Mouse (Mus musculus) limb, embryonic 15.5 days (tissue): ENCODE results near the gene Gm3839. TPM values are rescaled to one million over a fixed set of nuclear protein-coding genes. Genes with fewer than 3 reads are reported as not detected.
A peak's percentile ranks its signal among the peaks of the same experiment; 100 is the strongest.
"Not testable (repeated sequence)": the region's sequence is repeated elsewhere in the genome, so short reads cannot be mapped to it uniquely, and the experiment has no call there.

ENCODE experiments used
- ATAC-seq: fragments of 200-750 bp; cut with Nextera tagmentation; 2 replicates; pipeline ENCODE4 v1.8.0; 2017; ENCODE audit warnings: low read depth, moderate TSS enrichment; ENCODE audit not compliant: insufficient number of reproducible peaks, low FRiP score, low TSS enrichment
- H3K27ac ChIP-seq: fragments of 300-500 bp; sonication (generic); 2 replicates; pipeline ENCODE4 v1.5.1; 2015; ENCODE audit warnings: moderate library complexity, mild to moderate bottlenecking, inconsistent platforms
- H3K27me3 ChIP-seq: fragments of 300-500 bp; sonication (generic); 2 replicates; pipeline ENCODE4 v1.6.1; 2015; ENCODE audit warnings: inconsistent platforms
- H3K36me3 ChIP-seq: fragments of 300-500 bp; sonication (generic); 2 replicates; pipeline ENCODE4 v1.6.1; 2015; ENCODE audit warnings: inconsistent platforms
- H3K4me1 ChIP-seq: fragments of 300-500 bp; sonication (generic); 2 replicates; pipeline ENCODE4 v1.6.1; 2015; ENCODE audit warnings: inconsistent platforms
- H3K4me2 ChIP-seq: fragments of 300-500 bp; sonication (generic); 2 replicates; pipeline ENCODE4 v1.6.1; 2015; ENCODE audit warnings: mild to moderate bottlenecking, inconsistent platforms
- H3K4me3 ChIP-seq: fragments of 300-500 bp; sonication (generic); 2 replicates; pipeline ENCODE4 v1.5.1; 2015; ENCODE audit warnings: mild to moderate bottlenecking, inconsistent platforms
- H3K9ac ChIP-seq: fragments of 300-500 bp; sonication (generic); 2 replicates; pipeline ENCODE4 v1.6.1; 2015; ENCODE audit warnings: inconsistent platforms
- H3K9me3 ChIP-seq: fragments of 300-500 bp; sonication (generic); 2 replicates; pipeline ENCODE4 v1.6.1; 2016; ENCODE audit warnings: inconsistent platforms
- WGBS: fragments of 180-500 bp; shearing (Covaris S2); methylation state at CpG from one replicate; pipeline ENCODE4 v1.1.7; 2015; 5-methylcytosine and 5-hydroxymethylcytosine counted together
- polyA plus RNA-seq: library from polyadenylated mRNA; unstranded; fragments of >200 nt; fragmentation: Nextera tagmentation; extraction: Ambion mirVana; gene quantifications from 2 replicates; pipeline ENCODE4 v1.2.1, GENCODE M21; 2015

Gene Gm3839
- polyA plus RNA-seq, result 1.4 and 1.5 TPM in 2 replicates

DNA sequence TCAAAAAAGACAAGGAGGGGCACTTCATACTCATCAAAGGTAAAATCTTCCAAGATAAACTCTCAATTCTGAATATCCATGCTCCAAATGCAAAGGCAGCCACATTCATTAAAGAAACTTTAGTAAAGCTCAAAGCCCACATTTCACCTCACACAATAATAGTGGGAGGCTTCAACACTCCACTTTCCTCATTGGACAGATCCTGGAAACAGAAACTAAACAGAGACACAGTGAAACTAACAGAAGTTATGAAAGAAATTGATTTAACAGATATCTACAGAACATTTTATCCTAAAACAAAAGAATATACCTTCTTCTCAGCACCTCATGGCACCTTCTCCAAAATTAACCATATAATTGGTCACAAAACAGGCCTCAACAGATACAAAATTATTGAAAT, at the start of gene Gm3839:
Gene Gm3839, minus strand, starts transcription at position 101 of the 400 bp plus-strand sequence.
- not testable (repeated sequence) for H3K27me3 ChIP-seq, H3K4me1 ChIP-seq, H3K4me3 ChIP-seq, H3K4me2 ChIP-seq, H3K36me3 ChIP-seq, H3K9ac ChIP-seq, H3K9me3 ChIP-seq, H3K27ac ChIP-seq, ATAC-seq

GRCm38 (mm10) chr14:11405661-11406060, 49.1 kb upstream of the Gm3839 start:
- no peak for ATAC-seq
- Histone ChIP-seq H3K4me3 (no peak overlapping the region), H3K36me3 (no peaks in the 10 kb centered on the region), H3K9me3 (no peaks in the 10 kb centered on the region), H3K9ac (no peak overlapping the region), H3K4me1 (no peaks in the 10 kb centered on the region), H3K27ac (no peak overlapping the region), H3K4me2 (no peak overlapping the region), H3K27me3 (no peaks in the 10 kb centered on the region)
- 73% methylated on average over 9 of the region's 9 CpGs for WGBS

DNA sequence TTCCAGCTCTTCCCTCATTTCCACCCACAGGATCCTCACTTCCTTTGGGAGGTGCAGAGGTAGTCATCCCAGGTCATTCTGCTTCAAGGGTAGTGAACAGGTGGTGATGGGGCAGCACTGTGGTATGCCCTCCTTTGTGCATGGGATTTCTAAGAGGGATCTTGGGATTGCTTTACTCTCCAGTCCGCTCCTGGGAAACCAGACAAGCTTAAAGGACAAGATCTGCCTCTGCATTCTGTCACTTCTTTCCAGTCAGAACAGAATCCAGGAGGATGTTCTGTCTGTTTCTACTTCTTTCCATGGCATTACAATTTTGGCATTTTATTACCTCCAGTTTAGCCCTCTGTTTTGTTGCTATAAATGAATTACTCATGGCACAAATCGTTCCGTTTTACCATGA, 21.3 kb upstream of the Gm3839 start:
- no peak overlapping the region for H3K9ac ChIP-seq
- ATAC-seq, result no peak
- no peaks in the 10 kb centered on the region for H3K4me1 ChIP-seq
- H3K4me2 ChIP-seq, result no peak overlapping the region
- no peak overlapping the region for H3K27ac ChIP-seq
- H3K4me3 ChIP-seq, result no peak overlapping the region
- H3K36me3 ChIP-seq, result no peaks in the 10 kb centered on the region
- H3K27me3 ChIP-seq, result no peaks in the 10 kb centered on the region
- 83% methylated on average over 3 of the region's 3 CpGs for WGBS
- H3K9me3 ChIP-seq, result no peaks in the 10 kb centered on the region

- Histone ChIP-seq H3K9ac (no peak overlapping the region), H3K27me3 (no peaks in the 10 kb centered on the region), H3K4me1 (no peaks in the 10 kb centered on the region), H3K9me3 (no peaks in the 10 kb centered on the region), H3K4me2 (no peak overlapping the region), H3K36me3 (no peaks in the 10 kb centered on the region), H3K4me3 (no peak overlapping the region), H3K27ac (no peak overlapping the region)
- 70% methylated on average over 5 of the region's 5 CpGs for WGBS
- no peak for ATAC-seq
Measured at GRCm38 (mm10) chr14:11375225-11375624, 18.7 kb upstream of the Gm3839 start.

GRCm38 (mm10) chr14:11346086-11346485, 10.4 kb downstream of the Gm3839 start:
- WGBS, result 64% methylated on average over 3 of the region's 3 CpGs
- H3K4me2 ChIP-seq, result no peak overlapping the region
- H3K36me3 ChIP-seq, result no peaks in the 10 kb centered on the region
- no peak for ATAC-seq
- H3K4me3 ChIP-seq, result no peak overlapping the region
- no peak overlapping the region for H3K27ac ChIP-seq
- H3K27me3 ChIP-seq, result no peaks in the 10 kb centered on the region
- no peak overlapping the region for H3K9ac ChIP-seq
- no peaks in the 10 kb centered on the region for H3K9me3 ChIP-seq
- H3K4me1 ChIP-seq, result no peaks in the 10 kb centered on the region

DNA sequence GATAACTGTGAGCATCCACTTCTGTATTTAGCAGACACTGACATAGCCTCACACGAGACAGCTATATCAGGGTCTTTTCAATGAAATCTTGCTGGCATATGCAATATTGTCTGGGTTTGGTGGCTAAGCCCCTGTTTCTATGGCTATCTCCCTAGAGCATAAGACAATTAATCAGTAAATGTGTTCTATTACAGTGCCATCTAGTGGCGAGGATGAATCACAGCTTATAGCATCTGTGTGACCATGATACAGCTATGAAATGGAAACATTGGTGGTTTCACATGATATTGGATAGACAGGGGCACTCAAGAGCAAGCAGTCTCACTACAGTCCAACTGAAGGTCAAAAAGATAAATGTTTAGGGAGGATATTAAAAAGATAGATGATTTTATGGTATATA, 26.5 kb downstream of the Gm3839 start:
- no peak for ATAC-seq
- Histone ChIP-seq H3K4me2 (no peak overlapping the region), H3K9me3 (no peaks in the 10 kb centered on the region), H3K36me3 (no peaks in the 10 kb centered on the region), H3K9ac (no peak overlapping the region), H3K4me3 (no peak overlapping the region), H3K27ac (no peak overlapping the region), H3K27me3 (no peaks in the 10 kb centered on the region), H3K4me1 (no peaks in the 10 kb centered on the region)
- WGBS, result 50% methylated on average over 2 of the region's 2 CpGs

GRCm38 (mm10) chr14:11307079-11307478, 49.4 kb downstream of the Gm3839 start:
- 30% methylated on average over 2 of the region's 2 CpGs for WGBS
- no peak overlapping the region for H3K9ac ChIP-seq

DNA sequence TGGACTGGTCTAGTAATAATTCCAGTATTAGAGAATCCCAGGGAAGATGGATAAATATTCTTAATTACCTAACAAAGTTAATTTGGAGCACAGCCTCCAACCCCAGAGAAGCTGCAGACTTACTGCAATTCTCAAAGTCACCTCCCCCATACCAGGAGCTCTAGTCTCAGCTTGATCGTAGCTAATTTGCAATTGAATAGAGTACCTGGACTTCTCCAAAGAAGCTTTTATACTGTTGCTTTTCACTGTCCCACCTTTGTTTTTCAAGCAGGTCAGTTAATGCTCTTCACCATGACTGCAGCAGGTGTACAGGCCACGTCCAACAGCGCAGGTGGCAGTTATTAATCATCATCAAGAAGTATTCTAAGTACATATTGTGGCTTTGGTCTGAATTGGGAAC, 68.6 kb downstream of the Gm3839 start:
- not testable (repeated sequence) for H3K27ac ChIP-seq, H3K27me3 ChIP-seq, H3K4me2 ChIP-seq, H3K36me3 ChIP-seq, H3K4me3 ChIP-seq, H3K9me3 ChIP-seq, H3K4me1 ChIP-seq, ATAC-seq, H3K9ac ChIP-seq
- 80% methylated on average over 3 of the region's 3 CpGs for WGBS

More at GRCm38 (mm10) chr14:11307079-11307478, 49.4 kb downstream of the Gm3839 start:
- ATAC-seq, result no peak
- no peaks in the 10 kb centered on the region for H3K27me3 ChIP-seq
- no peak overlapping the region for H3K4me2 ChIP-seq
- H3K36me3 ChIP-seq, result no peaks in the 10 kb centered on the region
- H3K4me3 ChIP-seq, result no peak overlapping the region
- H3K27ac ChIP-seq, result no peak overlapping the region
- no peaks in the 10 kb centered on the region for H3K9me3 ChIP-seq
- no peaks in the 10 kb centered on the region for H3K4me1 ChIP-seq

GRCm38 (mm10) chr14:11257161-11257705, 99.3 kb downstream of the Gm3839 start:
- H3K4me3 ChIP-seq, result no peak overlapping the region
- no peak overlapping the region for H3K4me2 ChIP-seq
- H3K4me1 ChIP-seq, result no peaks in the 10 kb centered on the region
- H3K27ac ChIP-seq, result no peak overlapping the region
- no peak overlapping the region for H3K9ac ChIP-seq
- H3K36me3 ChIP-seq, result no peaks in the 10 kb centered on the region
- WGBS, result 91% methylated on average over 4 of the region's 4 CpGs
- H3K27me3 ChIP-seq, result no peaks in the 10 kb centered on the region
- no peaks in the 10 kb centered on the region for H3K9me3 ChIP-seq
- ATAC-seq, result no peak

DNA sequence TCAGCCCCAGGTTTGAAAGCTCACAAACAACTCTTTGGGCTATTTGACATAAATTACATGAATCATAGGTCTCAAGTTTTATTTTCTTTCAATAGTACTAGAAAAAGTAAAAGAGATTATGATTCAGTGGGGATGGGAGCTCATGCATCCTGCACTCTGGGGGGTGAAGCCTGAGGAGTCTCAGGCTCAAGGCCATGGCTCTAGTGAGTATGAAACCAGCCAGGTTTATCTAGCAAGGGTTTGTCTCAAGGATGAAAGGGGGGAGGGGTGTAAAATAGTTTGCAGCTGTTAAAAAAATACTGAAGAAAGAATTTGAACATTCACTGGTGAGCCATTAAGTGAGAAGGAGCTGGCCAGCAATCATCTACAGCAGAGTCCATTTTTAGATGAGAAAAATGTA, 108.5 kb downstream of the Gm3839 start:
- Histone ChIP-seq H3K9ac (no peak overlapping the region), H3K9me3 (no peaks in the 10 kb centered on the region), H3K27me3 (no peaks in the 10 kb centered on the region), H3K4me1 (no peaks in the 10 kb centered on the region), H3K36me3 (no peaks in the 10 kb centered on the region), H3K4me2 (no peak overlapping the region), H3K27ac (no peak overlapping the region), H3K4me3 (no peak overlapping the region)
- ATAC-seq, result 0 out of 2 replicates have a peak, but pooled peaks have one; percentile 48

- H3K4me3 ChIP-seq, result no peak overlapping the region
- H3K36me3 ChIP-seq, result no peaks in the 10 kb centered on the region
- no peaks in the 10 kb centered on the region for H3K27me3 ChIP-seq
- no peak for ATAC-seq
- H3K9ac ChIP-seq, result no peak overlapping the region
- 38% methylated on average over 5 of the region's 5 CpGs for WGBS
- H3K4me2 ChIP-seq, result no peak overlapping the region
- H3K4me1 ChIP-seq, result no peaks in the 10 kb centered on the region
- H3K27ac ChIP-seq, result no peak overlapping the region
- no peaks in the 10 kb centered on the region for H3K9me3 ChIP-seq
Measured at GRCm38 (mm10) chr14:11244546-11244945, 112.0 kb downstream of the Gm3839 start.

DNA sequence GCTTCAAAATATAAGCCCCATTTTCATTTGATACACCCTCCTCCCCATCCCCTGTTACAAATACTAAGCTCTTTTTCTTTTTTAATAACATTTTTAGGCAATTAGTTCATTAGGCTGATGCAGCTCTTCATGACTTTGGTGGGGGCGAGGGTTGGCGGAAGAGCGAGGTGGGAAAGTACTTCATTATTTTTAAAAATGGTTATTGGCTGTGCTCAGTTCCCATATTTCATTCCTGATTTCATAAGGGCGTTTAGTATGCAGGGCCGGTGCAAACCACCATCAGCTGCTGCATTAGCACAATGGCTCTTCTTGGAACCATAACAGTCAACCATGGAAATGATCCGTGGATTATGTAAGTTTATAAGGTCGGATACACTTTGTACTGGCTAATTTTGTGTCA, 124.4 kb downstream of the Gm3839 start:
- ATAC-seq, result no peak
- 76% methylated on average over 7 of the region's 7 CpGs for WGBS

More for the DNA sequence above, 124.4 kb downstream of the Gm3839 start:
- no peaks in the 10 kb centered on the region for H3K4me1 ChIP-seq
- no peak overlapping the region for H3K4me3 ChIP-seq
- H3K9ac ChIP-seq, result no peak overlapping the region
- no peak overlapping the region for H3K4me2 ChIP-seq
- no peak overlapping the region for H3K27ac ChIP-seq
- no peaks in the 10 kb centered on the region for H3K9me3 ChIP-seq
- no peaks in the 10 kb centered on the region for H3K27me3 ChIP-seq
- H3K36me3 ChIP-seq, result no peaks in the 10 kb centered on the region
